Mouse (Mus musculus): ENCODE measurements around the gene Kcnq2.

Gene Kcnq2

GRCm38 (mm10) chr2:181147546-181148317 lies 12.6 kb upstream of the Kcnq2 start:
- in situ Hi-C loops (cut with MboI), result no loop called here

GRCm38 (mm10) chr2:181146976-181147545 lies 12.0 kb upstream of the Kcnq2 start:
- in situ Hi-C loops (cut with MboI), result no loop called here

- in situ Hi-C loops (cut with MboI), result no loop called here
Measured at GRCm38 (mm10) chr2:181144675-181145074, 9.6 kb upstream of the Kcnq2 start.

GRCm38 (mm10) chr2:181143509-181144276 lies 8.6 kb upstream of the Kcnq2 start:
- in situ Hi-C loops (cut with MboI), result no loop called here

GRCm38 (mm10) chr2:181142703-181143135 lies 7.6 kb upstream of the Kcnq2 start:
- in situ Hi-C loops (cut with MboI), result no loop called here

GRCm38 (mm10) chr2:181139641-181140193 lies 4.6 kb upstream of the Kcnq2 start:
- in situ Hi-C loops (cut with MboI), result no loop called here

GRCm38 (mm10) chr2:181136934-181137333 lies 1.8 kb upstream of the Kcnq2 start:
- in situ Hi-C loops (cut with MboI), result no loop called here

GRCm38 (mm10) chr2:181135446-181135818 lies 332 bp upstream of the Kcnq2 start:
- in situ Hi-C loops (cut with MboI), result no loop called here

- in situ Hi-C loops (cut with MboI), result no loop called here
Measured at GRCm38 (mm10) chr2:181133837-181134590, 1.1 kb downstream of the Kcnq2 start.

- in situ Hi-C loops (cut with MboI), result no loop called here
Measured at GRCm38 (mm10) chr2:181130245-181130644, 4.9 kb downstream of the Kcnq2 start.

GRCm38 (mm10) chr2:181128963-181129362 lies 6.1 kb downstream of the Kcnq2 start:
- in situ Hi-C loops (cut with MboI), result no loop called here

- in situ Hi-C loops (cut with MboI), result no loop called here
Measured at GRCm38 (mm10) chr2:181127786-181128185, 7.3 kb downstream of the Kcnq2 start.

GRCm38 (mm10) chr2:181125726-181126455 lies 9.2 kb downstream of the Kcnq2 start:
- in situ Hi-C loops (cut with MboI), result no loop called here

GRCm38 (mm10) chr2:181122642-181123041 lies 12.5 kb downstream of the Kcnq2 start:
- in situ Hi-C loops (cut with MboI), result no loop called here

GRCm38 (mm10) chr2:181120922-181121449 lies 14.1 kb downstream of the Kcnq2 start:
- in situ Hi-C loops (cut with MboI), result no loop called here

GRCm38 (mm10) chr2:181119952-181120351 lies 15.1 kb downstream of the Kcnq2 start:
- in situ Hi-C loops (cut with MboI), result no loop called here

- in situ Hi-C loops (cut with MboI), result no loop called here
Measured at GRCm38 (mm10) chr2:181116436-181116835, 18.7 kb downstream of the Kcnq2 start.

- in situ Hi-C loops (cut with MboI), result no loop called here
Measured at GRCm38 (mm10) chr2:181115367-181115766, 19.7 kb downstream of the Kcnq2 start.

GRCm38 (mm10) chr2:181113762-181114361 lies 21.2 kb downstream of the Kcnq2 start:
- in situ Hi-C loops (cut with MboI), result no loop called here

GRCm38 (mm10) chr2:181111665-181112064 lies 23.4 kb downstream of the Kcnq2 start:
- in situ Hi-C loops (cut with MboI), result no loop called here
